Mouse (Mus musculus): ENCODE results near the gene Gpsm3. TPM values are rescaled to one million over a fixed set of nuclear protein-coding genes. Genes with fewer than 3 reads are reported as not detected.
"Not testable (repeated sequence)": the region's sequence is repeated elsewhere in the genome, so short reads cannot be mapped to it uniquely, and the experiment has no call there.

The Gpsm3 gene
- 9.3 and 10.4 TPM in 2 replicates for polyA plus RNA-seq (2015; fragmentation: Nextera tagmentation; extraction: Ambion mirVana)

DNA sequence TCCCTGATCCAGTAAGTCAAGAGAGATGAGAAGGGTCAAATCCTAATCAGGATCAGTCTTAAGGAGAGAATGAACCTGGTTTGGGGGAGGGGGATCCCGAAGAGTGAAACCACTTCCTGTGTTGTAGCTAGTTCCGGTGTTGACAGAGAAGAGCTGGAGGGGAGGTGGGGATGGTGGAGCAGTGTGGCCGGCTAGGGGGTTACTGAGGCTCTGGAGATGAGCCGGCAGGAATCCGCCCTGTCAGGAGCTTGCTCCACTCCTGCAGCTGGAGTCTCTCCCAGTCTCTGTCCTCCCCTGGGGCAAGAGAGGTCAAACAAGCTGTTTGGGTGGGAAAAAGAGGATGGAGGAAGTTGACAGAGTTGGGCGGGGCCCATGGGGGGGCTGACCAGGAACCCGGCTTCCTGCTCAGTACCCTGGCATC is at the start of gene Gpsm3:
Gpsm3 (plus strand) TSS at position 126 of the 421 bp plus-strand sequence.
- Histone ChIP-seq H3K4me3 (replicated peaks; ENCODE audit: low read length) (peak within 1 kb of the TSS; percentile 25), H3K4me2 (ENCODE audit: low read depth, low read length) (peak within 1 kb of the TSS; percentile 100), H3K27ac (ENCODE audit: low read length) (peak within 1 kb of the TSS; percentile 99), H3K9ac (ENCODE audit: low read length) (peak within 1 kb of the TSS; percentile 84), H3K27me3 (ENCODE audit: control insufficient read depth, insufficient read depth, low read length) (no peaks in the 10 kb centered on the region), H3K36me3 (ENCODE audit: control insufficient read depth, insufficient read depth, low read length) (peaks cover 3% of the 10 kb centered on the region; the same call in 1 of the 2 replicates), H3K9me3 (replicated peaks; ENCODE audit: control insufficient read depth, low read length) (no peaks in the 10 kb centered on the region), H3K4me1 (ENCODE audit: control insufficient read depth, insufficient read depth, low read length) (peaks cover 55% of the 10 kb centered on the region)
- no peak for ATAC-seq (ENCODE audit: insufficient read depth, low FRiP score)
- 12% methylated on average over 7 of the region's 7 CpGs for WGBS

DNA sequence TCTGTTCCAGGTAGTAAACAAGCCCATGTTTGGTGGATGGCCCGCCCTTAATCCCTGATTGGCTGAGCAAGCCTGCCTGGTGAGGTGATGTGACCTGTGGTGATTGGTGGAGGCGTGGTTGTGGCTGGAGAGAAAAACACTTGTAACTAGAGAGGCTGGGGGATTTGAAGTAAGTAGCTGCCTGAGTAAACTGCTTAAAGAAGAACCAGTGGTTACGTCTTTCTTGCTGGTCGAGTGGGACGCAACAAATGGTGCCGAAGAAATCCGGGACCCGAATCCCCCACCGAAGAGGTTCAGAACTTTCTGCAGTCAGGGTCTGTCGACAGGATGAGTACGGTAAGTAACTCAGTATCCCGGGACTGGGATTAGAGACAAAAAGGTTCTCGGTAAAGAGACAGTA is 46.0 kb upstream of the Gpsm3 start:
- WGBS, result 95% methylated on average over 12 of the region's 13 CpGs
- not testable (repeated sequence) for H3K27ac ChIP-seq (ENCODE audit: low read length); H3K4me1 ChIP-seq (ENCODE audit: control insufficient read depth, insufficient read depth, low read length); H3K36me3 ChIP-seq (ENCODE audit: control insufficient read depth, insufficient read depth, low read length); H3K9ac ChIP-seq (ENCODE audit: low read length); H3K27me3 ChIP-seq (ENCODE audit: control insufficient read depth, insufficient read depth, low read length); H3K4me3 ChIP-seq (replicated peaks; ENCODE audit: low read length); H3K9me3 ChIP-seq (replicated peaks; ENCODE audit: control insufficient read depth, low read length); ATAC-seq (ENCODE audit: insufficient read depth, low FRiP score); H3K4me2 ChIP-seq (ENCODE audit: low read depth, low read length)

- Histone ChIP-seq H3K4me3 (replicated peaks; ENCODE audit: low read length) (no peak overlapping the region), H3K27ac (ENCODE audit: low read length) (no peak overlapping the region), H3K27me3 (ENCODE audit: control insufficient read depth, insufficient read depth, low read length) (no peaks in the 10 kb centered on the region), H3K36me3 (ENCODE audit: control insufficient read depth, insufficient read depth, low read length) (no peaks in the 10 kb centered on the region), H3K4me1 (ENCODE audit: control insufficient read depth, insufficient read depth, low read length) (no peaks in the 10 kb centered on the region), H3K4me2 (ENCODE audit: low read depth, low read length) (no peak overlapping the region), H3K9me3 (replicated peaks; ENCODE audit: control insufficient read depth, low read length) (no peaks in the 10 kb centered on the region), H3K9ac (ENCODE audit: low read length) (no peak overlapping the region)
- ATAC-seq (ENCODE audit: insufficient read depth, low FRiP score), result no peak
- 85% methylated on average over 1 of the region's 1 CpGs for WGBS
These were observed 42.8 kb upstream of the Gpsm3 start for GRCm38 (mm10) chr17:34546797-34547196.

DNA sequence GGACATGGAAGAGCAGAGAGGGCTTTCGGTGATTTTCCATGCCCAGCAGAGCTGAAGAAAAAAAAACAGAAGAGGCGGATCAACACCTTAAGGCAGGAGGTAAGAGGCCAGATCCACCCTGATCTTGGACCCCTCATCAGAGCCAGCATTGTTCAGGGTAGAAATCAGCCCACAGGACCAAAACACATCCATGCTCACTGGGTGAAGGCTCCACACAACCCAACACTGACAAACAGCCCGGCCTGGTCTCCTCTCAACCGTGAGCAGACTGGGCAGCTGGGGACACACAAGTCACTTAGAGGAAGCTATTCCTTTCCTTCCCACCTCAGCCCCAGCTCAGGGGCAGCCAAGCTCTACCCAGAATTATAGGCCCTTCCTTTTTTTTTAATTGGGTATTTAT is 42.0 kb upstream of the Gpsm3 start:
- H3K4me1 ChIP-seq (ENCODE audit: control insufficient read depth, insufficient read depth, low read length), result no peaks in the 10 kb centered on the region
- H3K4me3 ChIP-seq (replicated peaks; ENCODE audit: low read length), result no peak overlapping the region
- no peak for ATAC-seq (ENCODE audit: insufficient read depth, low FRiP score)
- no peaks in the 10 kb centered on the region for H3K27me3 ChIP-seq (ENCODE audit: control insufficient read depth, insufficient read depth, low read length)
- no peak overlapping the region for H3K4me2 ChIP-seq (ENCODE audit: low read depth, low read length)
- WGBS, result 94% methylated on average over 4 of the region's 4 CpGs
- H3K36me3 ChIP-seq (ENCODE audit: control insufficient read depth, insufficient read depth, low read length), result no peaks in the 10 kb centered on the region
- no peak overlapping the region for H3K9ac ChIP-seq (ENCODE audit: low read length)
- no peaks in the 10 kb centered on the region for H3K9me3 ChIP-seq (replicated peaks; ENCODE audit: control insufficient read depth, low read length)
- no peak overlapping the region for H3K27ac ChIP-seq (ENCODE audit: low read length)

GRCm38 (mm10) chr17:34549156-34549555 is 40.5 kb upstream of the Gpsm3 start:
- no peak for ATAC-seq (ENCODE audit: insufficient read depth, low FRiP score)
- Histone ChIP-seq H3K9me3 (replicated peaks; ENCODE audit: control insufficient read depth, low read length) (no peaks in the 10 kb centered on the region), H3K27ac (ENCODE audit: low read length) (no peak overlapping the region), H3K27me3 (ENCODE audit: control insufficient read depth, insufficient read depth, low read length) (no peaks in the 10 kb centered on the region), H3K9ac (ENCODE audit: low read length) (no peak overlapping the region), H3K4me1 (ENCODE audit: control insufficient read depth, insufficient read depth, low read length) (no peaks in the 10 kb centered on the region), H3K4me3 (replicated peaks; ENCODE audit: low read length) (no peak overlapping the region), H3K4me2 (ENCODE audit: low read depth, low read length) (no peak overlapping the region), H3K36me3 (ENCODE audit: control insufficient read depth, insufficient read depth, low read length) (no peaks in the 10 kb centered on the region)
- WGBS, result 83% methylated on average over 3 of the region's 3 CpGs

- Histone ChIP-seq H3K4me3 (replicated peaks; ENCODE audit: low read length) (no peak overlapping the region), H3K4me1 (ENCODE audit: control insufficient read depth, insufficient read depth, low read length) (no peaks in the 10 kb centered on the region), H3K27me3 (ENCODE audit: control insufficient read depth, insufficient read depth, low read length) (no peaks in the 10 kb centered on the region), H3K4me2 (ENCODE audit: low read depth, low read length) (no peak overlapping the region), H3K27ac (ENCODE audit: low read length) (no peak overlapping the region), H3K9me3 (replicated peaks; ENCODE audit: control insufficient read depth, low read length) (no peaks in the 10 kb centered on the region), H3K9ac (ENCODE audit: low read length) (no peak overlapping the region), H3K36me3 (ENCODE audit: control insufficient read depth, insufficient read depth, low read length) (no peaks in the 10 kb centered on the region)
- no peak for ATAC-seq (ENCODE audit: insufficient read depth, low FRiP score)
- WGBS, result 74% methylated on average over 2 of the region's 2 CpGs
These were observed 39.8 kb upstream of the Gpsm3 start for GRCm38 (mm10) chr17:34549843-34550242.

GRCm38 (mm10) chr17:34555483-34555882 is 34.1 kb upstream of the Gpsm3 start:
- no peak for ATAC-seq (ENCODE audit: insufficient read depth, low FRiP score)
- H3K27me3 ChIP-seq (ENCODE audit: control insufficient read depth, insufficient read depth, low read length), result no peaks in the 10 kb centered on the region
- H3K27ac ChIP-seq (ENCODE audit: low read length), result no peak overlapping the region
- no peak overlapping the region for H3K4me3 ChIP-seq (replicated peaks; ENCODE audit: low read length)
- H3K36me3 ChIP-seq (ENCODE audit: control insufficient read depth, insufficient read depth, low read length), result no peaks in the 10 kb centered on the region
- 14% methylated on average over 5 of the region's 5 CpGs for WGBS
- no peak overlapping the region for H3K9ac ChIP-seq (ENCODE audit: low read length)
- H3K4me1 ChIP-seq (ENCODE audit: control insufficient read depth, insufficient read depth, low read length), result no peaks in the 10 kb centered on the region
- no peaks in the 10 kb centered on the region for H3K9me3 ChIP-seq (replicated peaks; ENCODE audit: control insufficient read depth, low read length)
- no peak overlapping the region for H3K4me2 ChIP-seq (ENCODE audit: low read depth, low read length)

GRCm38 (mm10) chr17:34556406-34556805 is 33.2 kb upstream of the Gpsm3 start:
- no peak overlapping the region for H3K4me2 ChIP-seq (ENCODE audit: low read depth, low read length)
- WGBS, result 77% methylated on average over 8 of the region's 8 CpGs
- no peaks in the 10 kb centered on the region for H3K9me3 ChIP-seq (replicated peaks; ENCODE audit: control insufficient read depth, low read length)
- H3K4me3 ChIP-seq (replicated peaks; ENCODE audit: low read length), result no peak overlapping the region
- H3K27me3 ChIP-seq (ENCODE audit: control insufficient read depth, insufficient read depth, low read length), result no peaks in the 10 kb centered on the region
- ATAC-seq (ENCODE audit: insufficient read depth, low FRiP score), result no peak
- no peaks in the 10 kb centered on the region for H3K36me3 ChIP-seq (ENCODE audit: control insufficient read depth, insufficient read depth, low read length)
- H3K9ac ChIP-seq (ENCODE audit: low read length), result no peak overlapping the region
- H3K4me1 ChIP-seq (ENCODE audit: control insufficient read depth, insufficient read depth, low read length), result no peaks in the 10 kb centered on the region
- no peak overlapping the region for H3K27ac ChIP-seq (ENCODE audit: low read length)

DNA sequence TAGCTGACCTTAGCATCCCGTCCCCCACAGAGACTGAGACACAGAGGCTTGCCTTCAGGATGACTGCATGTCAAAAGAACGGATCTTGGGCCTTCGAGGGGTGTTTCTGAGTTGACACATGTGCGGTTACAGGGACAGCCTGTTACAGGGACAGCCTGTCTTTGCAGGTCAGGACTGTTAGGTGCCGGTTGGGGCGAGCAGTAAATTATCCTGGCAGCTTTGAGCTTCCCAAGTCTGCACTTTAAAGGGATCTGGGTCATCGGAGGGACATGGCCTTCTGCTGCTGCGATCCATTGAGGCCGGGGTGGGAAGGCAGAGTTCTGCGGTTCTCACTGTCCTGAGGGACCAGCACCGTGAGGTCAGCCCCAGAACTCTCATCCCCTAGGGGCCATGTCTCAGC is 32.2 kb upstream of the Gpsm3 start:
- no peak for ATAC-seq (ENCODE audit: insufficient read depth, low FRiP score)
- Histone ChIP-seq H3K27me3 (ENCODE audit: control insufficient read depth, insufficient read depth, low read length) (no peaks in the 10 kb centered on the region), H3K9ac (ENCODE audit: low read length) (no peak overlapping the region), H3K4me1 (ENCODE audit: control insufficient read depth, insufficient read depth, low read length) (no peaks in the 10 kb centered on the region), H3K4me2 (ENCODE audit: low read depth, low read length) (no peak overlapping the region), H3K36me3 (ENCODE audit: control insufficient read depth, insufficient read depth, low read length) (no peaks in the 10 kb centered on the region), H3K9me3 (replicated peaks; ENCODE audit: control insufficient read depth, low read length) (no peaks in the 10 kb centered on the region), H3K27ac (ENCODE audit: low read length) (no peak overlapping the region), H3K4me3 (replicated peaks; ENCODE audit: low read length) (no peak overlapping the region)
- 65% methylated on average over 11 of the region's 11 CpGs for WGBS

GRCm38 (mm10) chr17:34559116-34559515 is 30.5 kb upstream of the Gpsm3 start:
- H3K27me3 ChIP-seq (ENCODE audit: control insufficient read depth, insufficient read depth, low read length), result no peaks in the 10 kb centered on the region
- no peaks in the 10 kb centered on the region for H3K36me3 ChIP-seq (ENCODE audit: control insufficient read depth, insufficient read depth, low read length)
- H3K4me3 ChIP-seq (replicated peaks; ENCODE audit: low read length), result no peak overlapping the region
- no peak overlapping the region for H3K9ac ChIP-seq (ENCODE audit: low read length)
- WGBS, result 72% methylated on average over 7 of the region's 7 CpGs
- ATAC-seq (ENCODE audit: insufficient read depth, low FRiP score), result no peak
- peaks cover 3% of the 10 kb centered on the region for H3K4me1 ChIP-seq (ENCODE audit: control insufficient read depth, insufficient read depth, low read length)
- H3K27ac ChIP-seq (ENCODE audit: low read length), result no peak overlapping the region
- H3K4me2 ChIP-seq (ENCODE audit: low read depth, low read length), result no peak overlapping the region
- no peaks in the 10 kb centered on the region for H3K9me3 ChIP-seq (replicated peaks; ENCODE audit: control insufficient read depth, low read length)

Measured in stomach, embryonic 16.5 days (tissue).